Mouse (Mus musculus): Measurements from ENCODE around the gene Mff. TPM values are rescaled to one million over a fixed set of nuclear protein-coding genes. Genes with fewer than 3 reads are reported as not detected.

Mff gene
- polyA plus RNA-seq, 1 experiment from 2014 or later: 191 TPM

DNA sequence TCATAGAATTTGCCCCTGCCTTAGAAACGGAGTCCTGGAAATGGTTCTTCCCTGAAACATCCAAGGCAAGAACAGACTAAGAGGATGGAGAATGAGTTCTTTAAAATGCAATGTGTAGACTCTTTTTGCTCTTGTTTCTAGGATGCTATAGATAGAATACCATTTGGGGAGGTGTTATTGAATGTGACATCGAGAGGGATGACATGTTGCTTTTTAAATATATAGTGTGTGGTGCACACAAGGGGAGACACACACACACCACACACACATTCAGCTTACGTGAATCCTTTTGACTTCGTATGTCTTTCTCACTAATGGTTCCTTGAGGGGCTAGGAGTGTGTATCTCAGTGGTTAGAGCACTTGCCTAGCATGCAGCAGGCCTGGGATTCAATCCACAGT, 50.6 kb downstream of the Mff start:
- Histone ChIP-seq H3K27ac (no peak overlapping the region), H3K9ac (no peak overlapping the region), H3K4me2 (no peak overlapping the region), H3K36me3 (no peaks in the 10 kb centered on the region), H3K27me3 (no peaks in the 10 kb centered on the region), H3K4me3 (no peak overlapping the region), H3K9me3 (no peaks in the 10 kb centered on the region), H3K4me1 (no peaks in the 10 kb centered on the region)
- 90% methylated on average over 4 of the region's 4 CpGs for WGBS
- no peak for ATAC-seq (ENCODE audit: insufficient number of reproducible peaks, low FRiP score, low TSS enrichment, low read depth)

- whole genome bisulfite sequencing: 75% methylated on average over 6 of the region's 6 CpGs
- Histone ChIP-seq H3K9me3 (no peaks in the 10 kb centered on the region), H3K9ac (no peak overlapping the region), H3K27ac (no peak overlapping the region), H3K36me3 (no peaks in the 10 kb centered on the region), H3K4me3 (no peak overlapping the region), H3K4me2 (no peak overlapping the region), H3K4me1 (no peaks in the 10 kb centered on the region), H3K27me3 (no peaks in the 10 kb centered on the region)
- ATAC-seq (ENCODE audit: insufficient number of reproducible peaks, low FRiP score, low TSS enrichment, low read depth): no peak
Observed at GRCm38 (mm10) chr1:82779388-82779966, 54.8 kb downstream of the Mff start.

DNA sequence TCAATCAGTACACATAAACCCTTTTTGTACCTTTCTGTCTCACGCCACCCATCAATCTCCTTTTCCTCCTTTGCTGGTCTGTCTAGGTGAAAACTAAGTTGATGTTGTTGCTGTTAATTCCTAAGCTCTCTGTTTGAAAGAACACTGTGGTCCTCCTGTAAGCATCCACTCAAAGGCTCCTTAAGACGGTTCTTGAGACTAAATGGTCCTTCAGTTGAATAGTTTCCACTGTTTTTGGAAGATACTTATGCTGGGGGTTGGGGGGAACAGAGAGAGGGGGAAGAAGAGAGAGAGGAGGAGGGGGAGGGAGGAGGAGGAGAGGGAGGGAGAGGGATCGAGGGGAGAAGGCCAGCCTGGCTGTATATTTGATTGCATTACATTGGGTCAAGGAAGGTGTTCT, 58.9 kb downstream of the Mff start:
- no peak overlapping the region for H3K4me2 ChIP-seq
- peaks cover 12% of the 10 kb centered on the region for H3K4me1 ChIP-seq
- no peaks in the 10 kb centered on the region for H3K27me3 ChIP-seq
- H3K9me3 ChIP-seq: no peaks in the 10 kb centered on the region
- H3K9ac ChIP-seq: no peak overlapping the region
- no peak for ATAC-seq (ENCODE audit: insufficient number of reproducible peaks, low FRiP score, low TSS enrichment, low read depth)
- H3K36me3 ChIP-seq: no peaks in the 10 kb centered on the region
- WGBS: 77% methylated on average over 3 of the region's 3 CpGs
- H3K27ac ChIP-seq: no peak overlapping the region
- no peak overlapping the region for H3K4me3 ChIP-seq

- no peak overlapping the region for H3K9ac ChIP-seq
- no peak overlapping the region for H3K4me3 ChIP-seq
- ATAC-seq (ENCODE audit: insufficient number of reproducible peaks, low FRiP score, low TSS enrichment, low read depth): 0 out of 2 replicates have a peak, but pooled peaks have one; percentile 10
- H3K36me3 ChIP-seq: no peaks in the 10 kb centered on the region
- H3K9me3 ChIP-seq: no peaks in the 10 kb centered on the region
- H3K4me2 ChIP-seq: no peak overlapping the region
- 50% methylated on average over 6 of the region's 6 CpGs for WGBS
- peaks cover 12% of the 10 kb centered on the region for H3K4me1 ChIP-seq
- H3K27me3 ChIP-seq: no peaks in the 10 kb centered on the region
- no peak overlapping the region for H3K27ac ChIP-seq
Observed at GRCm38 (mm10) chr1:82785546-82785945, 60.9 kb downstream of the Mff start.

GRCm38 (mm10) chr1:82787414-82787813, 62.7 kb downstream of the Mff start:
- peak; percentile 70; the same call in 1 of the 2 replicates for ATAC-seq (ENCODE audit: insufficient number of reproducible peaks, low FRiP score, low TSS enrichment, low read depth)
- Histone ChIP-seq H3K9me3 (no peaks in the 10 kb centered on the region), H3K36me3 (no peaks in the 10 kb centered on the region), H3K4me1 (peaks cover 12% of the 10 kb centered on the region), H3K9ac (no peak overlapping the region), H3K27me3 (no peaks in the 10 kb centered on the region), H3K27ac (no peak overlapping the region), H3K4me2 (no peak overlapping the region), H3K4me3 (no peak overlapping the region)
- WGBS: 0% methylated on average over 2 of the region's 2 CpGs

- Histone ChIP-seq H3K27me3 (no peaks in the 10 kb centered on the region), H3K9ac (no peak overlapping the region), H3K9me3 (no peaks in the 10 kb centered on the region), H3K27ac (no peak overlapping the region), H3K36me3 (no peaks in the 10 kb centered on the region), H3K4me1 (peaks cover 12% of the 10 kb centered on the region), H3K4me2 (no peak overlapping the region), H3K4me3 (no peak overlapping the region)
- WGBS: 49% methylated on average over 7 of the region's 7 CpGs
- no peak for ATAC-seq (ENCODE audit: insufficient number of reproducible peaks, low FRiP score, low TSS enrichment, low read depth)
Observed at GRCm38 (mm10) chr1:82788070-82788469, 63.4 kb downstream of the Mff start.

DNA sequence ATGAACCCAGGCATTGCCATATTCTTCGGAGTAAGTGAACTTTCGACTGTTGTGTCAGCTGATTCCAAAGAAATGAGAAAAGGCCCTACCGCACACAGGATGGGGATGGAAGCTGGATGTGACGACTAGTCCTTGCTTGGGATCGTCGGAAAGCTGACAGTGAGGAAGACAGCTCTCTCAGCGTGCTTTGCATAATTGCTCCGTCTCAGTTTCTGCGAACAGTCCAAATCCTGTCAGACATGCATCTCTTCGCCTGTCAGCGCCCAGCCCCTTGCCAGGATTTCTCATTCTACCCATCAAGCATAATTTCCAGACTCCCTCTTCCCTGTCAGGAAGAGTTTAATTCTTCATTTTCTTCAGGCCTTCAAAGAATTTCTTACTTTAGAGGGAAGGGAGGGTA, 66.4 kb downstream of the Mff start:
- H3K9me3 ChIP-seq: no peaks in the 10 kb centered on the region
- no peak overlapping the region for H3K4me2 ChIP-seq
- 78% methylated on average over 11 of the region's 11 CpGs for WGBS
- no peaks in the 10 kb centered on the region for H3K27me3 ChIP-seq
- H3K36me3 ChIP-seq: no peaks in the 10 kb centered on the region
- no peak for ATAC-seq (ENCODE audit: insufficient number of reproducible peaks, low FRiP score, low TSS enrichment, low read depth)
- no peak overlapping the region for H3K9ac ChIP-seq
- no peak overlapping the region for H3K27ac ChIP-seq
- no peak overlapping the region for H3K4me3 ChIP-seq
- H3K4me1 ChIP-seq: peaks cover 7% of the 10 kb centered on the region

DNA sequence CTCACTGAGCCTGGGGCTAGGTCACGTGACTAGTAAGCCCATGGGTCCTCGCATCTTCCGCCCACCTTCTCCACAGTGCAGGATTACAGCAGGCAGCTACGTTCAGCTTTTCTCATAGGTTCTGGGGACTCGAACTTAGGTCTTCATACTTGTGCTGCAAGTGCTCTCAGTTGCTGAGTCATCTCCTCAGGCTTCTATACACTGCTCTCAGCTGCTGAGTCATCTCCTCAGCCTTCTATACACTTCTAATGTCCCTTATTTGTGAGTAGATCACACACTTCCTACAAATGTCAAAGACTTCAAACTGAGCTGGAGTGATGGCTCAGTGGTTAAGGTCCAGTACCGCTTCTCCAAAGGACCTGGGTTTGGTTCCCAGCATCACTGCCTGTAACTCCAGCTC, 67.5 kb downstream of the Mff start:
- no peaks in the 10 kb centered on the region for H3K27me3 ChIP-seq
- no peak for ATAC-seq (ENCODE audit: insufficient number of reproducible peaks, low FRiP score, low TSS enrichment, low read depth)
- peaks cover 7% of the 10 kb centered on the region for H3K4me1 ChIP-seq
- H3K4me2 ChIP-seq: no peak overlapping the region
- H3K4me3 ChIP-seq: no peak overlapping the region
- H3K9ac ChIP-seq: no peak overlapping the region
- H3K27ac ChIP-seq: no peak overlapping the region
- no peaks in the 10 kb centered on the region for H3K36me3 ChIP-seq
- WGBS: 93% methylated on average over 6 of the region's 6 CpGs
- no peaks in the 10 kb centered on the region for H3K9me3 ChIP-seq

- no peak overlapping the region for H3K9ac ChIP-seq
- H3K4me3 ChIP-seq: no peak overlapping the region
- 84% methylated on average over 3 of the region's 3 CpGs for WGBS
- 0 out of 2 replicates have a peak, but pooled peaks cover 2% of the 10 kb centered on the region for H3K4me1 ChIP-seq
- H3K27ac ChIP-seq: no peak overlapping the region
- no peaks in the 10 kb centered on the region for H3K9me3 ChIP-seq
- no peaks in the 10 kb centered on the region for H3K27me3 ChIP-seq
- no peaks in the 10 kb centered on the region for H3K36me3 ChIP-seq
- no peak overlapping the region for H3K4me2 ChIP-seq
- ATAC-seq (ENCODE audit: insufficient number of reproducible peaks, low FRiP score, low TSS enrichment, low read depth): no peak
Observed at GRCm38 (mm10) chr1:82793110-82793509, 68.4 kb downstream of the Mff start.

- no peaks in the 10 kb centered on the region for H3K4me1 ChIP-seq
- ATAC-seq (ENCODE audit: insufficient number of reproducible peaks, low FRiP score, low TSS enrichment, low read depth): no peak
- H3K27ac ChIP-seq: no peak overlapping the region
- H3K4me3 ChIP-seq: no peak overlapping the region
- H3K27me3 ChIP-seq: no peaks in the 10 kb centered on the region
- H3K36me3 ChIP-seq: no peaks in the 10 kb centered on the region
- no peak overlapping the region for H3K4me2 ChIP-seq
- no peak overlapping the region for H3K9ac ChIP-seq
- H3K9me3 ChIP-seq: no peaks in the 10 kb centered on the region
- 58% methylated on average over 4 of the region's 4 CpGs for WGBS
Observed at GRCm38 (mm10) chr1:82793986-82794385, 69.3 kb downstream of the Mff start.

DNA sequence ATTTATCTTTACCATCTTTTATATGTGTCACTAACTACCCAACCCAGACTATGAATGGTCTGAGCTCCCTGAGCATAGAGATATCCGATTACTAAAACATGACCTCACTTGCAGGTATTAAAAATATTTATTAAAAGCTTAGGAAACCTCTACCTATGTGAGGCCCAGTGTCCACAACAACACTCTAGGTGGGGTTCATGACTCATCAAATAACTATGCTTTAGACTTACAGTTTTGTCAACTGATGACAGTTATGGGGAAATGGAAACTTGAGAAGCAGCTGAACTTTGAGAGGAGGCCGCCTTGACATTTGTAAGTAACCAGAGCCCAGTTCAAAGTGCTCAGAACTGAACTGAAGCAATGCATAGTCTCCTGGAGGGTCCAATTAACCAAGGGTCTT, 70.5 kb downstream of the Mff start:
- 65% methylated on average over 2 of the region's 2 CpGs for WGBS
- no peak overlapping the region for H3K4me3 ChIP-seq
- no peaks in the 10 kb centered on the region for H3K27me3 ChIP-seq
- no peak overlapping the region for H3K9ac ChIP-seq
- no peaks in the 10 kb centered on the region for H3K9me3 ChIP-seq
- H3K4me1 ChIP-seq: no peaks in the 10 kb centered on the region
- H3K4me2 ChIP-seq: no peak overlapping the region
- H3K36me3 ChIP-seq: no peaks in the 10 kb centered on the region
- ATAC-seq (ENCODE audit: insufficient number of reproducible peaks, low FRiP score, low TSS enrichment, low read depth): no peak
- no peak overlapping the region for H3K27ac ChIP-seq

DNA sequence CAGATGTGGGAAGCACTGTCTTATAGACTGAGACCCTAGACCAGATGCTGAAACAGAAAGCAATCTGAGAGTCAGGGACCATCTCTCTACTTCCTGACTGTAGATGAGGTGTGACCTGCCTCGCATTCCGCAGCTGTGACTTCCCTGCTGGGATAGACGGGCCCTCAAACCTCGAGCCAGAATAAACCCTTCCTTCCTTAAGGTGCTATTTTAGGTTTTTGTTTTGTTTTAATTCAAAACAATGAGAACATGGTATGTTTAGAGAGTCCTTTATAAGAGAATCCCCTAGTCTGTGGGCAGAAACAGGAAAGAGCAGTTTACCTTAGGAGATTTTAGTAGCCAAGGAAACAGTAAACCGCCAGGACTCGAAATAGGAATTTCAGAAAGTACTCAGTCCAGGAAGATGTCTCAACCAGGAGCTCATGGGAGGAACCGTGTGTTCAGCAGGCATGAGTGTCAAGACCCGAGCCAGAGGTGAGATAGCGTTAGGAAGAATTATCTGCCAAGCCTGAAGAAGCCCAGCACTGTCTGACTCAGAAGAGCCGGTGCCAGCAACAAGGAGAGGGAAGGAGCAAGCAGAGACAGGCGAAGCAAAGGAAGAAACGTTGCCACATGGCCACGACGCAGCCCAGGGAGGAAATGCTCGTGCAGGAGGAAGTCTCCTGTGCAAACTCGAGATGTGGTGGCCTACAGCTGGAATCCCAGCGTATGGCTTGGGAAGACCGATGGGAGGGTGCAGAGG, 71.2 kb downstream of the Mff start:
- H3K9me3 ChIP-seq: no peaks in the 10 kb centered on the region
- H3K27ac ChIP-seq: 0 out of 2 replicates have a peak overlapping the region, but pooled peaks have one; percentile 27
- no peak overlapping the region for H3K9ac ChIP-seq
- H3K27me3 ChIP-seq: no peaks in the 10 kb centered on the region
- 54% methylated on average over 18 of the region's 18 CpGs for WGBS
- H3K4me3 ChIP-seq: no peak overlapping the region
- ATAC-seq (ENCODE audit: insufficient number of reproducible peaks, low FRiP score, low TSS enrichment, low read depth): no peak
- no peaks in the 10 kb centered on the region for H3K4me1 ChIP-seq
- H3K36me3 ChIP-seq: no peaks in the 10 kb centered on the region
- no peak overlapping the region for H3K4me2 ChIP-seq
